Mouse (Mus musculus): ENCODE results near the gene Slc25a48. TPM values are rescaled to one million over a fixed set of nuclear protein-coding genes. Genes with fewer than 3 reads are reported as not detected.

The Slc25a48 gene
- total and polyA plus RNA-seq, 3 experiments = 0.05 TPM; not detected in 2

DNA sequence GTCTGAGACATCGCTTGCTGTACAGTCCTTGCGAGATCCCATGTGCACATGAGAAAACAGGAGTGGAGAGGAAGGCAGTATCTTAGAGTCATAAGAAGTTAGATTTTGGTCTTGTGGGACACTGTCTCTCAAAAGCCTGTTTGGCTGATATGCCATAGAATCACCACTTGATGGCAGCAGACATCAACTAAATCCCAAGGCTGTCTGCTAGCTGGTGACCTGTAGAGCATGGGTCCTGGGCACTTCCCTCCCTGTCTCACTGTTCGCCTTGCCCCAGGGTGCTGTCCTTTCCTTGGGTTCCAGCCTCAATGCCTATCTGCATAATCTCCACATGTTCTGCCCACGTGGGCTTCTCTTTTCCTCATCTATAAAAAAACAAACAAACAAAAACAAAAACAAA, 37.2 kb downstream of the Slc25a48 start:
- ATAC-seq (ENCODE audit: extremely low read depth, insufficient number of reproducible peaks, low FRiP score, poor library complexity, severe bottlenecking) (peak; percentile 15; the same call in 1 of the 2 replicates), DNase-seq (ENCODE audit: low spot score) (no peak)
- Histone ChIP-seq H3K4me1 (ENCODE audit: insufficient read depth, low read depth, low read length) (no peaks in the 10 kb centered on the region), H3K36me3 (replicated peaks) (no peaks in the 10 kb centered on the region), H3K27me3 (ENCODE audit: insufficient read depth, low read length) (no peaks in the 10 kb centered on the region), H3K4me3 (ENCODE audit: low read depth, low read length) (no peak overlapping the region), H3K9me3 (replicated peaks) (peaks cover 91% of the 10 kb centered on the region)
- TF ChIP-seq POLR2AphosphoS5 (IDR thresholded peaks at IDR 0.05; ENCODE audit: insufficient replicate concordance, low read depth, low read length) = no peak
- TF ChIP-seq GATA1 (IDR thresholded peaks at IDR 0.05; ENCODE audit: borderline replicate concordance, low read length) = no peak
- no peak for TF ChIP-seq CTCF (IDR thresholded peaks at IDR 0.05; ENCODE audit: low read depth, low read length)
- TF ChIP-seq GATA2 (IDR thresholded peaks at IDR 0.05; ENCODE audit: borderline replicate concordance, low read depth, low read length) = no peak
- no peak for TF ChIP-seq TAL1 (conservative IDR thresholded peaks at IDR 0.05; ENCODE audit: low read depth, low read length)

DNA sequence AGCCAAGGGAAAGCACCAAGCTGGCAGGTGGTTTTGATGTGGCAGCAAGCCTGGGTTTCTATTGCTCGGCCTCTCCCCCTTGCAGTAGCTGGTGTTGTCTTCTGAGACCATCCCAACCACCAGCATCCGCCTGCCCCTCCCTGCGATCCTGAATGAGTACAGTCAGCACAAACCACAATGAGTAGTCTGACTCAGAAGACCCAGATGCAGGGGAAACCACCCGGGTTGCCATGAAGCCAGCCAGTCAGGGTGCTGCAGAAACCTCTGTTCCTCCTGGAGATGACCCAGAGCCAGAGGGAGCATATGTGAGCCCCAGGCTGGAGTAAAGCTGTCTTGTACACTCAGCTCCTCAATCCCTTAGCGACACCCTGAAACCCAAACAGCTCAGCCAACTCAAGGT, 38.6 kb downstream of the Slc25a48 start:
- Histone ChIP-seq H3K9me3 (replicated peaks) (peaks cover 91% of the 10 kb centered on the region), H3K4me1 (ENCODE audit: insufficient read depth, low read depth, low read length) (no peaks in the 10 kb centered on the region), H3K4me3 (ENCODE audit: low read depth, low read length) (no peak overlapping the region), H3K36me3 (replicated peaks) (no peaks in the 10 kb centered on the region), H3K27me3 (ENCODE audit: insufficient read depth, low read length) (no peaks in the 10 kb centered on the region)
- no peak for ATAC-seq (ENCODE audit: extremely low read depth, insufficient number of reproducible peaks, low FRiP score, poor library complexity, severe bottlenecking)
- TF ChIP-seq TAL1 (conservative IDR thresholded peaks at IDR 0.05; ENCODE audit: low read depth, low read length) (no peak), CTCF (IDR thresholded peaks at IDR 0.05; ENCODE audit: low read depth, low read length) (no peak), POLR2AphosphoS5 (IDR thresholded peaks at IDR 0.05; ENCODE audit: insufficient replicate concordance, low read depth, low read length) (no peak), GATA1 (IDR thresholded peaks at IDR 0.05; ENCODE audit: borderline replicate concordance, low read length) (no peak), GATA2 (IDR thresholded peaks at IDR 0.05; ENCODE audit: borderline replicate concordance, low read depth, low read length) (no peak)
- no peak for DNase-seq (ENCODE audit: low spot score)

DNA sequence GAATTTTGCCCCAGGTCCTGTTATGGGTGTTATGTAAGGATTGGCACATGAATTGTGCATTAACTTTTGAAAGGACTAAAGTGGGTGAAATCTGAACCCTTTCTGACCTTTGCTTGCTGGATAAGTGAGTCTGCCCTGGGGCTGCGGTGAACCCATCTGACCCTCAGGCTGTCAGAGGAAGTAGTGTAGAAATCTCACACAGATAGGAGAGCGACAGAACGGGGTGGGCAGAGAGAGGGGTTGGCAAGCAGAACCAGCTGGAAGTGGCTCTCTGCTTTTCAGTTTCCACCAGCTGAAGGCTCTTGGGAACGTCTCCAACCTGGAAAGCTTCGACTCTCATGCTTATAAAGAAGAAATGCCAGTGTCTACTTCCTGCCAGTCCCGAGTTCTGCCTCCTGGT, 39.1 kb downstream of the Slc25a48 start:
- no peaks in the 10 kb centered on the region for H3K36me3 ChIP-seq (replicated peaks)
- no peak for ATAC-seq (ENCODE audit: extremely low read depth, insufficient number of reproducible peaks, low FRiP score, poor library complexity, severe bottlenecking)

DNA sequence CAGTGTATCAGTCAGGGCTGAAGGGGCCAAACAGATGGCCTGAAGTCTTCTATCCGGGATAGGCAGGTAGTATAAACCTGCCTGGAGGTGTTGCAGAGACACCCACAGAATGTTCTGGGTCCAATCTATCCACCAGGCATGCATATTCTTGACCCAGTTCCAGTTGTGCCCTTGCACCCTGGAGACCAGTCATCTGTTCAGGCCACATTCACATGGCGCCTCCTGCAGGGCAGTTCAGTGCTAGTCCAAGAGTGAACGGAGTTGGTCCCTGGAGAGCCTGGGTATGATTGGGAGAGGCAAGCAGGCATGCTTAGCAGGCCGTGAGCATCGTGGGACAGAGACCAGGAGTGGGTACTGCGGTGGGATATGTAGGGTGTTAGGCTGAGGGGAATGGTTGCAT, 39.9 kb downstream of the Slc25a48 start:
- no peak for ATAC-seq (ENCODE audit: extremely low read depth, insufficient number of reproducible peaks, low FRiP score, poor library complexity, severe bottlenecking)
- TF ChIP-seq GATA2 (IDR thresholded peaks at IDR 0.05; ENCODE audit: borderline replicate concordance, low read depth, low read length) = no peak
- no peak for TF ChIP-seq TAL1 (conservative IDR thresholded peaks at IDR 0.05; ENCODE audit: low read depth, low read length)
- no peak for TF ChIP-seq CTCF (IDR thresholded peaks at IDR 0.05; ENCODE audit: low read depth, low read length)
- no peak for TF ChIP-seq POLR2AphosphoS5 (IDR thresholded peaks at IDR 0.05; ENCODE audit: insufficient replicate concordance, low read depth, low read length)
- TF ChIP-seq GATA1 (IDR thresholded peaks at IDR 0.05; ENCODE audit: borderline replicate concordance, low read length) = no peak

More for the DNA sequence above, 39.1 kb downstream of the Slc25a48 start:
- Histone ChIP-seq H3K4me1 (ENCODE audit: insufficient read depth, low read depth, low read length) (no peaks in the 10 kb centered on the region), H3K9me3 (replicated peaks) (peaks cover 89% of the 10 kb centered on the region), H3K27me3 (ENCODE audit: insufficient read depth, low read length) (no peaks in the 10 kb centered on the region), H3K4me3 (ENCODE audit: low read depth, low read length) (no peak overlapping the region)
- no peak for DNase-seq (ENCODE audit: low spot score)
- no peak for TF ChIP-seq POLR2AphosphoS5 (IDR thresholded peaks at IDR 0.05; ENCODE audit: insufficient replicate concordance, low read depth, low read length)
- no peak for TF ChIP-seq TAL1 (conservative IDR thresholded peaks at IDR 0.05; ENCODE audit: low read depth, low read length)
- no peak for TF ChIP-seq GATA1 (IDR thresholded peaks at IDR 0.05; ENCODE audit: borderline replicate concordance, low read length)
- TF ChIP-seq CTCF (IDR thresholded peaks at IDR 0.05; ENCODE audit: low read depth, low read length) = no peak
- TF ChIP-seq GATA2 (IDR thresholded peaks at IDR 0.05; ENCODE audit: borderline replicate concordance, low read depth, low read length) = no peak

DNA sequence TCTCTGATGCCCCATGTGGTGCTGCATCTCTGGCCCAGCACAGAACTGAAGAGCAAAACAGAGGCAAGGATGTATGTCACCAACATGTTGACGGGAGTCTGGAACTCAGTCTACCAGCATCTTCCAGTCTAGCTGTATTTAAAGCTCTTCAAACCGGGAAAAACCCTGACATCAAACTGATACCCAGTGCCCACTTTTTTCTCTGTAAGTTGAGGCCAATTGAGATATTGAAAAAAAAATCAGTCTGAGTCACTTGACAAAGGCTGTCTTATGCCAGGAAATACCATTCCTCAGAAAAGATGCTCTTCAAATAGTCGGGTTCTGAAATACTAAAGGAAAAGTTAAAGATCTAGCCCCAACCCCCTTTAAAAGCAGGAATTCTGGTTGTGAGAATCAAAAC, 44.0 kb downstream of the Slc25a48 start, which contains the start of gene Il9:
Gene Il9 (minus strand): TSS at position 101 of the 400 bp plus-strand sequence.
- DNase-seq (ENCODE audit: low spot score) = no peak
- TF ChIP-seq GATA1 (IDR thresholded peaks at IDR 0.05; ENCODE audit: borderline replicate concordance, low read length) (no peak), TAL1 (conservative IDR thresholded peaks at IDR 0.05; ENCODE audit: low read depth, low read length) (no peak), POLR2AphosphoS5 (IDR thresholded peaks at IDR 0.05; ENCODE audit: insufficient replicate concordance, low read depth, low read length) (no peak), GATA2 (IDR thresholded peaks at IDR 0.05; ENCODE audit: borderline replicate concordance, low read depth, low read length) (no peak), CTCF (IDR thresholded peaks at IDR 0.05; ENCODE audit: low read depth, low read length) (no peak)
- H3K9me3 ChIP-seq (replicated peaks) = peaks cover 75% of the 10 kb centered on the region
- H3K4me3 ChIP-seq (ENCODE audit: low read depth, low read length) = no peak within 1 kb of the TSS
- no peak for ATAC-seq (ENCODE audit: extremely low read depth, insufficient number of reproducible peaks, low FRiP score, poor library complexity, severe bottlenecking)
- no peaks in the 10 kb centered on the region for H3K36me3 ChIP-seq (replicated peaks)
- no peaks in the 10 kb centered on the region for H3K27me3 ChIP-seq (ENCODE audit: insufficient read depth, low read length)
- no peaks in the 10 kb centered on the region for H3K4me1 ChIP-seq (ENCODE audit: insufficient read depth, low read depth, low read length)

More for the DNA sequence above, 39.9 kb downstream of the Slc25a48 start:
- Histone ChIP-seq H3K9me3 (replicated peaks) (peaks cover 89% of the 10 kb centered on the region), H3K4me1 (ENCODE audit: insufficient read depth, low read depth, low read length) (no peaks in the 10 kb centered on the region), H3K36me3 (replicated peaks) (no peaks in the 10 kb centered on the region), H3K4me3 (ENCODE audit: low read depth, low read length) (no peak overlapping the region), H3K27me3 (ENCODE audit: insufficient read depth, low read length) (no peaks in the 10 kb centered on the region)
- DNase-seq (ENCODE audit: low spot score) = no peak

DNA sequence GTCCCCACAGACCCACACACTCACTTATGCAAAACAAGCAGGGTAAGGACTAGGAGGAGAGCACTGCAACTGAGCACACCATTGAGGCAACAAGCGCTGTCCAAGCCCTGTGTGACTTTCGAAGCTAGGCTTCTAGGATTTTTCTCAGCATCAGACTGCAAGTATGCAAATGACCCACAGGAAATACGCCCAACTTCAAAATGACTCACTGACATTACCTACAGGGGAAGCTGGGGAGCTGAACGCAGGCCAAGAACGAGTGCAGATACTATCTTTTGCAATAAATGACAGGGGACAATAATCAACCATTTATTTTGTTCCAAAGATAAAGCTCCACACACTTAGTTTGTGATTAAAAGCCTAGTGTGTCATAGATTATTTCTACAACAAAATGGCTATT, 49.9 kb downstream of the Slc25a48 start:
- no peak overlapping the region for H3K4me3 ChIP-seq (ENCODE audit: low read depth, low read length)
- ATAC-seq (ENCODE audit: extremely low read depth, insufficient number of reproducible peaks, low FRiP score, poor library complexity, severe bottlenecking) (no peak), DNase-seq (ENCODE audit: low spot score) (no peak)
- H3K9me3 ChIP-seq (replicated peaks) = peaks cover 47% of the 10 kb centered on the region
- no peaks in the 10 kb centered on the region for H3K36me3 ChIP-seq (replicated peaks)
- no peaks in the 10 kb centered on the region for H3K4me1 ChIP-seq (ENCODE audit: insufficient read depth, low read depth, low read length)
- TF ChIP-seq TAL1 (conservative IDR thresholded peaks at IDR 0.05; ENCODE audit: low read depth, low read length) = no peak
- TF ChIP-seq GATA2 (IDR thresholded peaks at IDR 0.05; ENCODE audit: borderline replicate concordance, low read depth, low read length) = no peak
- no peak for TF ChIP-seq GATA1 (IDR thresholded peaks at IDR 0.05; ENCODE audit: borderline replicate concordance, low read length)
- no peak for TF ChIP-seq POLR2AphosphoS5 (IDR thresholded peaks at IDR 0.05; ENCODE audit: insufficient replicate concordance, low read depth, low read length)
- no peak for TF ChIP-seq CTCF (IDR thresholded peaks at IDR 0.05; ENCODE audit: low read depth, low read length)
- H3K27me3 ChIP-seq (ENCODE audit: insufficient read depth, low read length) = no peaks in the 10 kb centered on the region
